Mouse (Mus musculus) CD4-positive helper T cell, adult 2 months (primary cell): ENCODE results near the gene Hist2h2ab.
"Not testable (repeated sequence)": the region's sequence is repeated elsewhere in the genome, so short reads cannot be mapped to it uniquely, and the experiment has no call there.

Experiments
- DNase-seq: peaks from one replicate; pipeline ENCODE4 v3.0.0-alpha.2; 2012; ENCODE audit warnings: low read depth, missing footprints, low spot score

Gene Hist2h2ab

DNA sequence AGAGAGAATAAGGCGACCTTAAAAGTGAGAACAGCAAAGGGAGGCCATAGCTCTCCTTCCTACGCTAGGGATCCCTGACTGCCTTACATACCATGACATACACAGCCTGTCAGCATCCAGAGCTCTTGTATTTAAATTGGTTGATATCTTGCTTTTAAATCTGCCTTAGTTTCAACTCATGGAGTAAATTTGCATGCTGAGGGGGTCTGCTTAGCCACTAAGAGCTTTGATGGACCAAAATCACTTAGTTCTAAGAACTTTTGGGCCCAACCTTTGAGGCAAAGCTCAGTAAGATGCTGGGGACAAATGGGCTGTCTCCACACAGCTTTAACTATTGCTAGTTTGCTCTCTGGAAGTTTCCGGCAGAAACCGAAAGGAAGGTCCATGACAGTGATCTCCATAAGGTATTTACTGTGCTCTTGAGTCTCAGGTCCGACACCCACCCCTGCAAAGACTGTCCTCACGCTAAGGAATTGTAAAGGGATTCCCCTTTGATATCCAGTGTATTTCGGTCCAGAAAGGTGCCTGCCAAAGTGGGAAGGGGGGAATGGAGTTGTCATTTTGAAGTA, 17.8 kb downstream of the Hist2h2ab start:
- DNase-seq: peak; percentile 16

DNA sequence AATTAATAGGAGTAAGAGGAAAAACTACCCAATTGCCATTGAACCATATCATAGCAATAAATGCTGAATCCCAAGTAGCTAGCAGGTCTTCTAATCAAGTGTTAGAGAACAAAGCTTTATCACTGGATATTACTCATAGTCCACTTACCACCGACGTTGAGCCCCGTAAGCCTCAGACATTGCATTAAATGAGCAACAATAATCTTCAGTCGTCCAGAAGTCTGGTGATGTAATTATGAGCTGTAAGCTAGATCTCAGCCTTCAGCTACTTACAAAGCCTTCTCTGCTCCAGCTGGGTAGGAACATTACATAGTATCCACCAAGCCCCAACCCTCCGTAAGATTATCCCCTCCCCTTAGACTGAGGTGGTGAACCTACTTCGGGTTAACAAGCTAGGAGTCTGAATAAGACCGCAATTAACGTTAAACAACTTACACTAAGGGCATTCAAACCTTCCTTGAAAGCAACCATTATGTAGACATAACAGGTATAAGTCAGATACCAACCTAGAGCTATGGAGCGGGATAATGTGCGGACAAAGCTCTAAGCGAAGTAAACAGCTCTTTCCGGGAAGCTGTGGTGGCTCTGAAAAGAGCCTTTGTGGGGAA, 18.3 kb downstream of the Hist2h2ab start:
- DNase-seq: peak; percentile 29

DNA sequence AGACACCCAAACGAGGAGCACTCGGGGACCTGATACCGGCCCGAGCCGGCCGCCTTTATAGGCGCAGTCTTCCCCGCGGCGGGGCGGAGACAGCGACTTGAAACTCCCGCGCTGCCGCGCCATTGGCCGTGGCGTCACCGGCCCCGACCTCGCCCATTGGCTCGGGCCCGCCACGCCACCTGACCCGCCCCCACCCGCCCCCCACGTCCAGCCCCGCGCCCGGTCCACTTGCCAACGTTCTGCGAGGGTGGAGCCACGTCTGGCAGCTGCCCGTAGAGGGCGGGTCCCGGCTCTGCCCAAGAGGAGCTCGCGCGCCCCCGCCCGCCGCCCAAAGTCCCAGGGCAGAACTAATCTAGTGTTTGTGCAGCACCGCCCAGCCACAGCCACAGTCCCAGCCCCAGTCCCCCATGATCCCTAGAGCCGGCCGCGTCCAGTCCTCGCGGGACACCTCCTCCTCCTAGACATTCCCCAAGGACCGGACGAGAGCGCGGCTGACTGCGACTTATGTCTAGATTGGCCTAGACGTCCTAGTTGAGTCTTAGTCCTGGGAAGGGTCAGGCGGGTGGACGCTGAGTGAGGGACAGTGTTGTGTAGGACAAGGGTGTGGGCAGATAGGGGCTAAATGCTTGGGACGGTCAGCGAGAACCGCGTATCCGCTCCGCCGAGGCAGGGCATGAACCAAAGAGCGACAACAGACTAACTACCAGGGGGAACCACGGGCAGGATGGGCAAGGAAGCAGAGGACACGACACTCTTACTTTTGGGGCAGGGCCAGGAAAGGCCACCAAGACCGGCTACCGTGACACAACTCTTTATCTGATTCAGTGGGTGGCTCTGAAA, 19.5 kb downstream of the Hist2h2ab start, which contains the start of gene Hist2h3c2:
Hist2h3c2 (minus strand) TSS at position 174 of the 840 bp plus-strand sequence.
- not testable (repeated sequence) for DNase-seq

DNA sequence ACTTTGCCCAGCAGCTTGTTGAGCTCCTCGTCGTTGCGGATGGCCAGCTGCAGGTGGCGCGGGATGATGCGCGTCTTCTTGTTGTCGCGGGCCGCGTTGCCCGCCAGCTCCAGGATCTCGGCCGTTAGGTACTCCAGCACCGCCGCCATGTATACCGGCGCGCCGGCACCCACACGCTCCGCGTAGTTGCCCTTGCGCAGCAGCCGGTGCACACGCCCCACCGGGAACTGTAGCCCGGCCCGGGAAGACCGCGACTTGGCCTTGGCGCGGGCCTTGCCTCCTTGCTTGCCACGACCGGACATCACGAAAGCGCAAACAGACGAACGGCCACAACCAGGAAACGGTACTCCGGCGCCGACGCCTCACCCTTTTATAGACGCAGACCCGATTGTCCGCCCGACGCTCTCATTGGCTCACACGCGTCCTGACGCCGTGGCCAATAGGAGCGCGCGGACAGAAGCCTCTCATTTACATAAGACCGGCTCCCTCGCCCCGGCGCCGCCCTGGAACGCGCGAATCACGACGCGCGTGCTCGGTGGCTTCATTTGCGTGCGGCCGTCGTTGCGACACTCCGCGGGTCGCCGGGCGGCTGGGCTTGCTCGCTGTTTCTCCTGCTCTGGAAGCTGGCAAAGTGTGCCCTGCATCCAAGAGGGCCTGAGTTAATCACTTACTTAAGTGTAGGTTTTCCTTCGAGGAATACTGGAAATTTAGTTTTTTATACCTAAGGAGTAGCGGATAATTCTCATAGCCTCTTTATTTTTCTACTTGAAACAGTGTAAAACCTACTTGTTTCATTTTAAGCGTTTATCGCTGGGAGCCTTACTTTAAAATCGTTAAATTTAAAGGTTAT, 20.5 kb downstream of the Hist2h2ab start, which contains the start of gene Hist2h2aa2:
Hist2h2aa2 (minus strand) TSS at position 328 of the 850 bp plus-strand sequence.
- DNase-seq: peak; percentile 74

DNA sequence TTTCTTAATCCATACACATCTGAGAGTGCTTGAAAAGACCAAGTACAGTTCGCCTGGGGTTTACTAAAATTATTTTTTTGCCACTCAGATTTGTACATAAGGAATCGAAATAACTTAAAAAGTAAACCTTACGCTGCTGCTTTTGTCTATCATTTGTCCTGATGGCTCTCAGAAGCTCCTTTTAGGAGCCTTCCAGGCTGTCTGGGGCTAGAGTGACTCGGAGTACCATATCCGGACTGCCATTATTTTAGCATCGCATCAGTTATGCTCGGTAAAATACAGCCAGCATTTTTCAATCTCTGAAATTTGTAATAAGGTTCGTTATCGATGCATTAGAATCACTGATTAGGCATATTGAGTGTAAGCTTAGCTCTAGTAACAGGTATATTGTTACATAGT, 21.1 kb downstream of the Hist2h2ab start:
- no peak for DNase-seq

DNA sequence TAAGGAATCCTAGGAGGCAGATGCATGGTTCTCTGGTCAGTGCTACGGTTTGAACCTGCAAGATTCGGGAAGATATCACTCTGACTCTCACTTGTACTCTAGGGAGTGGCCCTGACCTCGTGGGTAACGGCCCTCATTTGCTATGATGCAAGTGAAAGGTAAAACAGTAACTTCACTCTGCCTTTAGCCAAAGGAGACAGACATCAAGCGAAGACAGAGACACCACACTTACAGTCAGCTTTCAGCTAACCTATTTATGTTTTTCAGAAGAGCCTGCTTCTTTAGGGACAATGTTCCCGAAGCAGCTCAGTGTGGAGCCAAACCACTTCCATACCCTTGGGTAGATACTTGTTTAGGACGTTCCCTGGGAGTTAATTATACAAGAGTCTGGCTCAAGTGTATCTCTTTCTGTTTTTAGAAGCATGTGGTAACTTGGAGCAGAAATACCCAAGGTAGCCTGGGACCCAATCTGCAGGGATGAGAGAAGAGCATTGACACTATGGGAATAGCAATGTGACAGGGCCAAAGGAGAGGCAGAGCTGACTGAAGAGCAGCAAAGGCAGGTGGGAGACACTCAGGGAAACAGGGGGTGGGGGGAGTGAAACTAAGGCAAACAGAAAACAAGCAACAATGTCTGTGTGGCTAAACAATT, 24.4 kb downstream of the Hist2h2ab start:
- no peak for DNase-seq

DNA sequence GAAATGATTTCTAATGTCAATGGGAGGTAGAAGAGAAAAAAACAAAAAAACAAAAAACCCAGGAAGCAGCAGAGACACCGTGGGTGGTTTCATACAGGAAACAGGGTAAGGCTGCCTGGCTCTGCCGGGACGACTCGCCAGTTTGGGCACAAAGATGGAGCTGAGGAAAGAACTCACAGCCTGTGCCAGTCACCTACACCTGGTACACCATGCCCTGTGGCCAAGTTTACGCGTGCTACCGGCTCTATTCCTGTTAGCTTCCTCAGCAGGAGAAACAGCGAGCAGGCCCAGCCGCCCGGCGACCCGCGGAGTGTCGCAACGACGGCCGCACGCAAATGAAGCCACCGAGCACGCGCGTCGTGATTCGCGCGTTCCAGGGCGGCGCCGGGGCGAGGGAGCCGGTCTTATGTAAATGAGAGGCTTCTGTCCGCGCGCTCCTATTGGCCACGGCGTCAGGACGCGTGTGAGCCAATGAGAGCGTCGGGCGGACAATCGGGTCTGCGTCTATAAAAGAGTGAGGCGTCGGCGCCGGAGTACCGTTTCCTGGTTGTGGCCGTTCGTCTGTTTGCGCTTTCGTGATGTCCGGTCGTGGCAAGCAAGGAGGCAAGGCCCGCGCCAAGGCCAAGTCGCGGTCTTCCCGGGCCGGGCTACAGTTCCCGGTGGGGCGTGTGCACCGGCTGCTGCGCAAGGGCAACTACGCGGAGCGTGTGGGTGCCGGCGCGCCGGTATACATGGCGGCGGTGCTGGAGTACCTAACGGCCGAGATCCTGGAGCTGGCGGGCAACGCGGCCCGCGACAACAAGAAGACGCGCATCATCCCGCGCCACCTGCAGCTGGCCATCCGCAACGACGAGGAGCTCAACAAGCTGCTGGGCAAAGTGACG, 25.6 kb downstream of the Hist2h2ab start, which contains the start of gene Hist2h2aa1:
Hist2h2aa1 (plus strand) TSS at position 495 of the 884 bp plus-strand sequence.
- DNase-seq: peak; percentile 88

DNA sequence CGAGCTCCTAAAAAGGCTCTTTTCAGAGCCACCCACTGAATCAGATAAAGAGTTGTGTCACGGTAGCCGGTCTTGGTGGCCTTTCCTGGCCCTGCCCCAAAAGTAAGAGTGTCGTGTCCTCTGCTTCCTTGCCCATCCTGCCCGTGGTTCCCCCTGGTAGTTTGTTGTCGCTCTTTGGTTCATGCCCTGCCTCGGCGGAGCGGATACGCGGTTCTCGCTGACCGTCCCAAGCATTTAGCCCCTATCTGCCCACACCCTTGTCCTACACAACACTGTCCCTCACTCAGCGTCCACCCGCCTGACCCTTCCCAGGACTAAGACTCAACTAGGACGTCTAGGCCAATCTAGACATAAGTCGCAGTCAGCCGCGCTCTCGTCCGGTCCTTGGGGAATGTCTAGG, 26.4 kb downstream of the Hist2h2ab start:
- DNase-seq: not testable (repeated sequence)

DNA sequence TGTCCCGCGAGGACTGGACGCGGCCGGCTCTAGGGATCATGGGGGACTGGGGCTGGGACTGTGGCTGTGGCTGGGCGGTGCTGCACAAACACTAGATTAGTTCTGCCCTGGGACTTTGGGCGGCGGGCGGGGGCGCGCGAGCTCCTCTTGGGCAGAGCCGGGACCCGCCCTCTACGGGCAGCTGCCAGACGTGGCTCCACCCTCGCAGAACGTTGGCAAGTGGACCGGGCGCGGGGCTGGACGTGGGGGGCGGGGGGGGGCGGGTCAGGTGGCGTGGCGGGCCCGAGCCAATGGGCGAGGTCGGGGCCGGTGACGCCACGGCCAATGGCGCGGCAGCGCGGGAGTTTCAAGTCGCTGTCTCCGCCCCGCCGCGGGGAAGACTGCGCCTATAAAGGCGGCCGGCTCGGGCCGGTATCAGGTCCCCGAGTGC, 26.8 kb downstream of the Hist2h2ab start, which contains the start of gene Hist2h3c1:
Hist2h3c1 (plus strand) TSS at position 259 of the 430 bp plus-strand sequence.
- DNase-seq: not testable (repeated sequence)

DNA sequence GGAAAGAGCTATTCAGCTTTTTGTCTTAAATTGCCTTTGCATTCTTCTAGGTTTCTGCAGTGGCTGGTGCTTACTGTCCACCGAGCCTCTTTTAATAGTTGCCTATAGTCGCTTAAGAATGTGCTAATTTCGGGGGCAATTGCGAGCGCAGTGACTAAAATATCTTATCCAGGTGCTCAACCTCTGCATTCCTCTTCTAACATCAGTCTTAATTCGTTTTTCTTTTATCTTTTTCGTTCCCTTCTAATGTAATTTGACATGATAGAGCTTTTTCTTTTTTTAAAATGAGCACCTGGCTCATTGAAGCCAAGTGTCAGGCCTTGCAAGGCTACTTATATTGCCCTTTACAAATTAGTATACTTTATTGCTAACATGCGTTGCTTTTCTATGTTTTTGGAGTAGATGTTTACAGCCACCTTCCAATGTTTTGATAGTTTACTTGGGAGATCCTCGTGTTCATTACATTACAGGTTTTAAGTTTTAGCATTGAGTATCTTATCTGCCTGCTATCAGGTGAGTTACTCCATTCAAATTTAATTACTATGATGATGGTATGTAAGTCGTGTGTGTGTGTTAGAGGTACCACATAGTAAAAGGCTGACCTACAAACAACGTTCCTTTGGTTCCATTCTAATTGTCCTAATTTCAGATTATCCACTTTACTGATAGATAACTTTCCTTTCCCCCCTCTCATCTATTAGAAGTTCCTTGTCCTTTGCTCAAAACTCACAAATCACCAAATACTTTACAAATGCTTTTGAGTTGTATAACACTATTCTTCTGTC, 27.9 kb downstream of the Hist2h2ab start:
- no peak for DNase-seq

DNA sequence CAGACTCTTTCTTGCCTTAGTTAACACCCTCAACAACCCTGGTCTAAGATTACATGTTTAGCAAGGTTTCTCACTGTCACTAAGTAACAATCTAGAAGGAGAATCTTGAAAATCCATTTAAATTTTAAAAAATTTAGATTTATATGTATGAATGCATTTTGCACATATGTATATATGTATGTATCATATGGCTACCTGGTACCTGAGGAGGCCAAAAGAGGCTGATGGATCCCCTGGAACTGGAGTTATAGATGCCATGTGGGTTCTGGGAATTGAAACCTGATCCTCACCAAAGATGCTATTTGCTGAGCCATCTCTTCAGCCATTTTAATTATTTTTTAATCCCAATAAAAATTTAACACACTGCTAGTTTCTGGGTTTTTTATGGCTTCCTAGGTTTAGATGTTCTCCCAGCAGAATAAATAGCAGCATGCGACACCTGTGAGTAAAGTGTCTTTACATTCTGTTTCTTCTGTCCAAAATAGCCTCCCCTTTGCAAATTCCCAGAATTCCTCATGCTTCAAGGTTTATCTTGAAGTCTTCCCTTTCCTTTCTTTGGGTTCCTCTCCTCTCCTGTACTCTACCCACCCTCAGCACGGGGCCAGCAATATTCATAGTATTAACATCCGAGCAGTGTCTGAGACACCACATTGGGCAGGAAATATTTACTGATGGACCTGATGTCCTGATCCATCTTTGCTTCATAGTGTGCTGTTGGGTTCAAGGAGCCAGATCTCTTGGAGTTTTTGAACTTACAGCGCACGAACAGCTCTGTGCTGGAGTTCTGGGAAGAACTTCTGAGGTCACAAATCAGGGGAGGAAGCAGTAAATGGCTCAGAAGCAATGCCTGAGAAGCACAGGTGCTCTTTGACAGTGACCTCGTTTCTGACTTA, 28.7 kb downstream of the Hist2h2ab start:
- DNase-seq: no peak

DNA sequence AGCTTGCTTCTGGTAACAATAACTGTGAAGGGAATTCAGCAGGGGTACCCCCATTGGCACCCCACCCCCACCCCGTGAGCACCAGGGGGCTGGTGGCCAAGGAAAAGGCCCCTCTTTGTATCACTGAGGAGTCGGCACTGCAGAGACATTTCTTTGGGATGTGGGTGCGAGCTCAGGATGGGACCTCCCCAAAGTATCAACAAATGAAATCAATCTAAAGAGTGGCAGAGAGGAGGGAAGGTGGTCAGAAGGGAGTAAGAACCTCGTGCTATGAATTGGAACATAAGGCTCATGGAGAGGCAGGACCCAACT, 29.3 kb downstream of the Hist2h2ab start:
- DNase-seq: no peak

DNA sequence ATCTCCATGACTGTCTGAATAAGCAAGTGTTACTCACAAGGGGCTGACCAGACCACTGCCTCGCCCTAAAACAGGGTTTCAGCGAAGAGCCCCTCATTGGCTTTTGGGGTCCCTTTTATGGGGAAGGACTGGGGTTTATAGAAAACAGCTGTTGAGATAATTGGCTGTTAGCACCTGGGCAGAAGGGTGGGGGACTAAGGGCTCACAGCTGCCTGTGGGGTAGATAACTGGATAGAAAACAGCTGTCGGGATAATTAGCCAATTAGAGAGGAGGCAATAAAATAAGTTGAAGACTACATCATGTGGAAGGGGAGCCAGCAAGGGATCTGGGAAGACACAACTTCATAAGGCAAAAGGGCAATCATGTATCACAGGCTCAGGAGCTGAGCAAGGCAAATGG, 31.2 kb downstream of the Hist2h2ab start:
- no peak for DNase-seq

DNA sequence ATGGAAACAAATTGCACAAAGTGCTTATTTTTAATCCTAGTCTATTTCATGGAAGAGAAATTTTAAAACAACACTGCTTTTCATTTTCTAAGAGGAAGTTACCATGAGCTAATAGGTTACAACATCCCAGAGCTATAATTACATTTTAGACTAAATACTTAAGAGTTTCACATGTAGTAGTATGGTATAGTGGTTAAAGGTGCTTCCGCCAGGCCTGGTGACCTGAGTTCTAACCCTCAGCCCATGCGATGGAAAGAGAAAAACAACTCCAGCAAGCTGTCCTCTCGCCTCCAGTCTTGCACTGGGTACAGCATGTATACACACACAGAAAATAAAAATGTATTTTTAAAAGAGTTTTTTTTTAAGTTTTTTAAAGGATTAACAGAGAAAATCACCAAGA, 32.1 kb downstream of the Hist2h2ab start:
- no peak for DNase-seq

DNA sequence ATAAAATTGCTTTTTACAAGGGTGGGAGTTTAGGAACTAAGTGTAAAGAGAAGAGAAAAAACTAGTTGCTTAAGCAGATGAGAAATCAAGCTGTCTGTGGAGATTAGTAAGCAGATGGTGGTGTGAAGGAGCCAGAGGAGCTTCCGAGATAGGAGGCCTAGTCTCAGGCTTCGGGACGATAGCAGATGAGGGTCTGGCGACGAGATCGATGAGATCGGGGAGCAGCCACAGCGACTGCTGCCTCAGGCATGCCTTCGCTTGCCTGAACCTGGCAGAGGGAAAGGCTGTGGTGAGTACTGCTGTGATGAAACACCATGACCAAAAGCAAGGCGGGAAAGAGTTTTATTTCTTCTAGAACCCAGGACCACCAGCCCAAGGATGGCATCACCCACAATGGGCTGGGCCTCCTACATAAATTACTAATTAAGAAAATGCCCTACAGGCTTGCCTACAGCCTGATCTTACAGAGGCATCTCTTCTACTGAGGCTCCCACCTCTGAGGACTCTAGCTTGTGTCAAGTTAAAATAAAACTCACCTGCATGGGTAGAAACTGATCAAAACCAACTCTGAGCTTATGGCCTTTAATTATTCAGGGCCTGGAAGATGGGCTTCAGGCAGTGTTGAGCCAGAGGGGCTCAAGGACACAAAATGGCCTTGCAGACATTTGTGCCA, 35.2 kb downstream of the Hist2h2ab start:
- DNase-seq: no peak

DNA sequence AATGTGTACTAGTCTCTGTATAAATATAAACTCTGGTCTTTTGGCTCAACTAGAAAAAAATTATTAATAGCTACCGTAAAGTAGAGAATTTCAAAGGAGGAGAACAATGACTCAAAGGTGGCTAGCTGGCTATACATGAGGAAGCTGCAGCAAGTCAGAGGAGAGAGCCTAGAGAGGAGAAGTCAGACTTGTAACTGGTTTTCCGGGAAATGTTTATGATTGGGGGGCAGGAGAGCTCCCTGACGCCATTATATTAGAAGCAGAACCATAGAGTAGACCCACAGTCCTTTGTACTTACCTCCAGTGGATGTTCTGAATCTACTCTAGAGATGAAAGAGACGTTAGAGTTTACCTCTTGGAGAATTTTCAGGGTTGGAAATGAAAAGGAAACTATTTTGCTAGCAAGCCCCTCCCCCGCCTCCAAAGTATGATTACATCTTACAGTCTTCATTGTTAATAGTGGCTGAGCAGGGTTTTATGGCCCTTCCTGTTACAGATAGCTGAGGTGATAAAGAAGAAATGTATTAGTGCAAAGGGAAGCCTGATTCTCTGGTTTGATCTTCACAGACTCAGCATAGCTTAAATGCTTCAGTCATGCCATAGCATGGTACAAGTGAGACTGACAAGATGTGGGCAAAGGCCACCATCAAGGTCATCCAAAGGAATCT, 36.4 kb downstream of the Hist2h2ab start:
- no peak for DNase-seq

DNA sequence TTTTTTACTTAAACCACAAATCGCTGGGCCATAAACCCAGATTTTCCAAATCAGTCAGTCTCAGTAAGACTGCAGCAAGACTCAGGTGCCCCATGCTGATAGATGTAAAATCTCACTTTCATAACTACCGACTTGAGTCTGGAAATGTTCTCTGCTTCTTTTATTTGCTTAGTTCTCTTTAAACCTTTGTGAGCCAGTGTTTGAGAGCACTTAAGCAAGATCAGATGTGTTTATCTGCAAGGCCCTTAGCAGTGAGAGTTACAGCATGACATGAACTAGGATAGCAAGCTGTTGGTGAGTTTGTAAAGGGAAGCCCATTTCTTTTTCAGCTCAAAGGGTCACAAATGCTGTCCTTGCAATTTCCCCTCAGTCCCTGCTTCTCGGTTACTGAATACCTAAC, 37.5 kb downstream of the Hist2h2ab start:
- DNase-seq: no peak
